Mouse (Mus musculus) c-Kit-negative CD71-positive TER-119-positive erythroid progenitor cells, embryonic 14.5 days (primary cell): ENCODE data around the gene Msrb3.

ENCODE experiments used
- DNase-seq: peaks from one replicate; pipeline ENCODE4 v3.0.0-alpha.2; 2013; ENCODE audit warnings: low read depth, low spot score

Msrb3 gene

DNA sequence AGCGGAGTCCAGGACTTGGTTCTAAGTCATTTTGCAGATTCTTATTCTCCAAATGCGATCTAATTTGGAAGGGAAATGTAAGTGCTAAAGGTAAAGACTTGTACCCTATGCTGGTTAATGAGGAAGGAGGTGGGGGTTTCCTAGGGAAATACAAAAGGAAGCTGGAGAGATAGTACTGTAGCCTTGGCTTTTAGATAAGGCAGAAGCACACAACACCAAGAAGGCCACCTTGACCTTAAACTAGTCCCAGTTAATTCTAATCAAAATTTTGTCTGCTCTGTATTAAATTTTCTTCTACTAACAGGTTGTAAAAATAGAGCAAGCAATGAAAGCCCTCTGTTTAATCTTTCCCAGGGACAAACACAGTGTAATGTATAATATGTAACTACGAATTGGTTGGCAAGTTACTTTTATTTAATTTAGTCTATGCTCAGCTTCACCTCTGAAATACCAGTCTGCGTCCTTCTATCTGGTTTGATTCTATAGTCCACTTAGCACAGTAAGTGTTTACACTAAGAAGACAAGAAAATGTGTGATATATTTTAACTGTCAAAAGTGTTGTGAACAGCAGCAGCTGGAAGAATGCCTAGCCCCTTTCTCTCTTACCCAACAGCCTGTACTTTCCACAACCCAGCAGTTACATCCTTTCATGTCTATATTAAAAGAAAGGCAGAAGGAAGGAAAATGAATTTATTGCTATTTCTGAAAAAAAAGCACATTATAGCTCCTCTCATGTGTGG, 87.9 kb downstream of the Msrb3 start:
- no peak for DNase-seq

DNA sequence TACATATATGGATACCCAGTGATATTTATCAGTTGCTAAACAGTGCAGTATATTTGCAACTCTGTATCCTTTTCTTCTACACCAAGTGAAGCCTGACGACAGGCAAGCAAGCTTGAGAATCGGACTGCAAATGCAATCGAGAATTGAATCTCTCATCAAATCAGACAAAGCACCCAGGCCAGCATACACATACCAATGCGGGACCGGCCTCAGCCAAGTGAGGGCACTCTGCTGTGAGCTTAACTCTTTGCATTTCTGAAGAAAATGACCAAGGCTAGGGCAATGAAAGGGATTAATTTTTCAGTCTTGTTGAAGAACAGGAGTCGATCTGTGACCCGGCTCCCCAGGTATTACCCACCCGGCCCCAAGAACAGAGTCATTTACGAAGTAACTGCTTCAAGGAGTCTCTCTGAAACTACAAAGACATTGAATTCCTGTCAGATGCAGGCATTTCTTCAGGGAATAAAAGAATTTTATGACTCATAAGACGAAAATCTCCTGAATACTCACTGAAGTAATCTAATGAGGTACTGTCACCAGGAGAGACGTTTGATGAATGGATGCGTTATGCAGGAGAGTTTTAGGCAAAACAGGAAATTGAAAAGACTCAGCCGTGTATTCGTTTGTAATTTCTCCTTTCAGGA, 88.7 kb downstream of the Msrb3 start:
- DNase-seq, result no peak

DNA sequence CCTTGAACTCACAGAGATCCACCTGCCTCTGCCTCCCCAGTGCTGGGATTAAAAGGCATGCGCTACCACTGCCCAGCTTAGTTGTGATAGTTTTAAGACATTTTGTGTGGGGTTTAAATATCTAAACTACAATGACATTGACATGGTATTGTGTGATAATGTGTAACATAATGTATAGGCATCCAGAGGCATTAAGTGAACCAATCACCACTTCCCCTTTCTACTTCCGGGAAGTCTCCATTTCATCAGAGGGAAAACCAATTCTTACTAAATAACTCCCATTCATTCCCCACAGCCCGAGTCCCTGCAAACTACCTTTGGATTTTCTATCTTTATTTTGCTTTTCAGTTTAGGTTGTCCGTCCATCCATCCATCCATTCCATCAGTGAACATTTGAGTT, 90.7 kb downstream of the Msrb3 start:
- DNase-seq, result no peak

DNA sequence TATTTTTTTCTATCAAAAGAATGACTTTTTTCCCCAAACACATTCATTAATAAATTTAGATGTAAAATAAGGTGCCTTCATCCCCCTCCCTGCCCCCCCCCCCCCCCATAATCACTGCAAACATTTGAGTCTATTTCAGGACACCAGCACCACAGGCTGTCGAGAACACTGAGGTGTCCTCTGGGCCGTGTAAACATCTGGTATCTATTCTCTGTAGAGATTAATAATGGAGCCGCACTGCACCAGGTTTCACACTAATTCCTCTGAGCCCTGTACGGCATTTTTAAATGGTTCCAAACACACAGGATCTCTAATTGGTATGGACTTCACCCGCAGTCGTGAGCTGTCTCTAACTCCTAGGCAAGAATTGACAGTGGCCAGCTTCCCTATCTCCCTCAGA, 97.8 kb downstream of the Msrb3 start:
- DNase-seq, result no peak

DNA sequence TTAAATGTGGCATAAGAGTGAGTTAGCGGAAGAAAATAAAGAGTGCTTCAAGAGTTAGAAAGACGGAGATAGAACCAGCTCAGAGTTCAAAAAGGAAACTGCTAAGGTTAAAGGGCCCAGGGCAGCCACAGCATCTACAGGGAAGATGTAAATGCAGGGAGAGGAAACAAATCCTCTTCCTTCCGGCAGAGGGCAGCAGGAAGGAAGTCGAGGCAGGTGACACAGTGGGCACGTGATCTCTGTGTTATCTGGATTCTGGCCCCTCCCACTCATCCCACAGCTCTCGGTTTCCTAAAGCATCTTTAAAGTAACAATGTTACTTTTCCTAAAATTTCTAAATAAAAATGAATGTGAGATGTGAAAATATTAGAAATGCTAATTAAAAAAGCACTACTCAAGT, 99.4 kb downstream of the Msrb3 start:
- no peak for DNase-seq

DNA sequence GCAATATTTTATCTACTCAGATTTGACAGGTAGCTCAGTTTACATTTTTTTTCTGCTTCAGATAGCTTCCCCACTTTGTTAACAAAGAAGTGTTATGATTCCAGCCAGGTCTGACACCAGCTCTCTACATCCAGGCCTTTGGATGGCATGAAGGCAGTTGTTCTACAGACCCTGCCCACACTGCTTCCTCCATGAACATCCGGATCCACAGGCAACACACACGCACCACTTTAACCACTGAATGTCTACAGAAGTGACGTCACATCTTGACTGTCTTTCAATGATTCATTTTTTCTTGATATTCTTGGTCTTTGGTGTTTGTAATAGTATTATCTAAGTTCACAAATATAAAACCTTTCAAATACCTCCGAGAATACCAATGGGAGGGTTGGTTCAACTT, 102.2 kb downstream of the Msrb3 start:
- no peak for DNase-seq

DNA sequence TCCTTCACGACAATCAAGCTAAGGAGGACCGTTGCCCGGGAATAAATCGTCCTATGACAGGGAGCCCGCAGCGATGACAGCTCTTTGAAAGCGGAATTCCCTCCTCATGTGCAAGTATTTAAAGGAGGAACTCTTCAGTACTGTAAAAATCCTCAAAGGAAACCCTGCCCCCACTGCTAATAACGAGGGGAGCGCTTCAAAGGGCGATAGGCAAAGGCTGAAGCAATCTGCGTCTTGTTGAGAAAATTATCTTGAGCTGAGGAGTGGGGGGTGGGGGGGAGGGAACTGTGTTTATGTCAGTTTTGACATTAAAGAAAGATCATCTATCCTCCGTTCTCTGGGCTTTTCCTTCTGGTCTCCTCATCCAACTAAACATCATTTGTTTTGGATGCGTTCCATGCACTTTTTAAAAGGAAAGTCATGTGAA, 104.5 kb downstream of the Msrb3 start:
- no peak for DNase-seq

DNA sequence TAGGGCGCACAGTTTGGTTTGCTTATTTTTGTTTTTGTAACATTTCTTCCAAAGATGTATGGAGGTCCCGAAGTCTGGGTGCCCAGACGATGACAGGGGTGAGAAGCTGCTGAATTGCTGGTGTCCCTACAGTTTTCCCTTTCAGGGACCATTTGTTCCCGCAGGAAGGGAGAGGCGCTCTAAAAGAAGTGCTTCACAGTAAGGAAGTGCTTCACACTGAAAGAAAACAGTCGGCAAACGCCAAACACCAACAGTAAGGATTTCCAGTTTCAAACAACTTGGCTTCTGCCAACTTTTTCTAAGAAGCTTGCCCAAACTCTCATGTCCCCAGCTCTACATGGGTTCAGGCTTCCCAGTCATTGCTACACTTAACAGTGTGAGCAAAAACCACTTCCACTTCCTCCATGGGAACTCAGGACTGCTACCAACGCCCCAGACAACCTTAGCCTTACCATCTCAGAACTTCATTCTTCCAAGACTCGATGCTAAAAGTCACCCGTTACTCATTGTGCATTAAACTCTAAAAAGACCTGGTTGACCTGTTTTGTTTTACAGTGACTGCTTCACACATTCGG, 106.6 kb downstream of the Msrb3 start:
- DNase-seq, result no peak

DNA sequence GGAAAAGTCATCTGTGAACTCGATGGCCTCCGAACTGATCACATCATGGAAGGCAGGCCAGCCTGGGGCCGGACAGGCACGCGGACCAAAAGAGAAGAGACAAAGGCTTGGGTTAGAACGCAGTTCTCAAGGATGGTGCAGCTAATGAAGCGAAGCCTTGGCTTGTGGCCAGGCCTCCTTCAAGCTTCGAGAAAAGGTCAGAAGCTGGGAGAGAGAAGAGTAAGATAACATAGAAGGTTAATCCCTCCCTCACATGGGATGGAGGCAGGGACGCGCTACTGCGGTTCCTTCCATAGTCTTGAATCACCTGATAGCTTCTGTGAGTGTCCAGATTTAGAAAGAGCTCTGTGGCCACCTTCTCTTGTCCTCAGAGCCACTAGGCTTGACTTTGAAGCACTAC, 107.5 kb downstream of the Msrb3 start:
- no peak for DNase-seq

DNA sequence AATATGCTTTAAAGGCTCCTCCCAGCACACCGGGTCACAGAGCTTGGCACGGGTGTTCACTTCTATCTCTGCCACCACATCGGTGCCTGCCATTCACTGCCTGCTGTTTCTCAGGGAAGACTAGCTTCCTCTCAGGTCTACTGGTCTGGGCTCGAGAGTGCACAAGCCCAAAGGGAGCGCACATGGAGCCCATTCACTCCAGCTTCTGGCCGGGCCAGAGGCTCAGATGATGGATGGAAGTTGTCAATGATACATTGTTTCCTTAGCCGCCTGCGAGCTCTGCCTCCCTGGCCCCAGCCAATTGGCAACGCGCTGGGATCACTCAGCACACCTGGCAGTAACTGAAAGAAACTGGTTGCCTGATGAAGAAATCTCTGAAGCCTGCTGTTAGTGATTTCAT, 111.7 kb downstream of the Msrb3 start:
- DNase-seq, result no peak

DNA sequence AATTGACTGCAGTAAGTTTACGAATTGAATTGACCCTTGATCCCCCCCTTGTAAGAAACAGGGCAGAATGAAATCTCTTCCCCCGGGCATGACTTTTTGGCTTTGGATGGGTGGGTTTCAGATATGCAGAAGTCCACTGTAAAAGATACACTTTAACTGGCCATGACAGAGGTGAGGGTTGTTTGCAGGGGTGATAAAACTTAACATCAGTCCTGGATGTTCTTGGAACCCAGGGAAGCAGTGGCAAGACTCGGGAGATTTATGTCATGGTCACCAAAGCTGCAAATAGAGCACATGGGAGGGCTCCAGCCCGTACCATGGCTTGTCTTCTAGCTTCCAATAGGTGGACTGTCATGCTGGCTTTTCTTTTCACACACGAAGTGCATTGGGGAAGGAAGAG, 114.4 kb downstream of the Msrb3 start:
- DNase-seq, result no peak

DNA sequence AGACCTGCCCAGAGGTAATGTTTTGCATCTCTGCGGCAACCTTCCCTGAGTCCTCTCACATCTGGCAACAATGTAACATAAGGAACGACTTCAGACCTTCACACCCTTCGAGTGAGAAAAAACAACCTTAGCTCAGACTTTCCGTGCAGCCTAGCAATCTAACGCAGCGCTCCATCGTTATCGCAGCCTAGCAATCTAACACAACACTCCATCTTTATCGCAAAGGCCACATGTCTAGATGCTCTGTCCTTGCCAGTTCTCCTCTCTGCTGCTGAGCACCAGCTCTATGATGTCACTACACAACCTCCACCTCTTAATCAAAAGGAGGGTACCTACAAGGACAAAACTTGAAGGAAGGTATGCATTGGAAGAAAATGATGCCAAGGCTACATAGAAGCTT, 115.5 kb downstream of the Msrb3 start:
- no peak for DNase-seq

DNA sequence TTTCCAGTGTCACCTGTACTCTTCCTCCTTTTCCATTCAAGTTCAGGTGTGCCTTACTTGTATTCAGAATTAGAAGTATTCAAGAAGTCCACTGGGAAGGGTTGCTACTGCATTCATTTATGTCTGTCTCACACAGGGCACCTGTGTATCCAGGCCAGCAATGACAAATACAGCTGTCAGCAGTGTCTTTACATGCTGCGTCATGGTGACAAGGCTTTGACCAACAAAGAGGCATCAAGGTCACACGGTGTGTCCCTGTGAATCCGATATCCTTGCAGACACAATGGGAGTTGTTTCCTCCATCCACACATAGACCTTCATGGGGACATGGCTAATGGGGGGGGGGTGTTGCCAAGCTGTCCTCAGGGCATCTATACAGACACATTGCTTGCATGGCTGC, 121.4 kb downstream of the Msrb3 start:
- no peak for DNase-seq

DNA sequence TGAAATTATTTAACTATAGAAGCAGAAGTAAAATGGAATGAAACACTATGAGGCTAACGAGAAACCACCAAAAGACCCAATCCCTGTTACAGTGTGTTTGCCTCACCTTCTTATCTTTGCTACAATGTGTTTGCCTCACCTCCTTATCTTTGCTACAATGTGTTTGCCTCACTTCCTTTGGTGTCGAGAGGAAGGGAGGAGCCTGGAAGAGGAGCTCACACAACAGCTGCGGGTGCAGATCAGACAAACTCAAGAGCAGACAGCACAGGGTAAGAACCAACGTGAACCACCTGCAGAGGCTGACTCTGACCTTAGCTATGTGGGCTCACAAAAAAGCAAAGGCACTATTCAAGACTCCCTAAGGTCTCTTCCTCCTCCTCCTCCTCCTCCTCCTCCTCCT, 123.5 kb downstream of the Msrb3 start:
- DNase-seq, result no peak

DNA sequence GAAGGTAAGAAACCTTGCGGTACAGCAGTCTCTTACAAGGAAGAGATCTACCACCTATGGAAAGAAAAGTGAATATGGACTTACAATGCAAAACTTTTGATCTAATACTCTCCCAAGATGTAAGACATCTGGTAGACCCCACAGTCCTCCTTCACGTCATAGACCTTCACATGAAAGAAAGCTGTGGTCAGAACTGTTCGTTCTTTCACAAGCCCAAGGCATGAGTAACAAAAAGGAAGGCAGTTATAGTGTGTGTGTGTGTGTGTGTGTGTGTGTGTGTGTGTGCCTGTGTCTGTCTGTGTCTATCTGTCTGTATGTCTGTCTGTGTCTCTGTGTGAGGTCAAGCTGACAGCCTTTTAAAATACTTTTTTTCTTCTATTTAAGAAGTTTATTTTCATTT, 131.5 kb downstream of the Msrb3 start:
- DNase-seq, result no peak

DNA sequence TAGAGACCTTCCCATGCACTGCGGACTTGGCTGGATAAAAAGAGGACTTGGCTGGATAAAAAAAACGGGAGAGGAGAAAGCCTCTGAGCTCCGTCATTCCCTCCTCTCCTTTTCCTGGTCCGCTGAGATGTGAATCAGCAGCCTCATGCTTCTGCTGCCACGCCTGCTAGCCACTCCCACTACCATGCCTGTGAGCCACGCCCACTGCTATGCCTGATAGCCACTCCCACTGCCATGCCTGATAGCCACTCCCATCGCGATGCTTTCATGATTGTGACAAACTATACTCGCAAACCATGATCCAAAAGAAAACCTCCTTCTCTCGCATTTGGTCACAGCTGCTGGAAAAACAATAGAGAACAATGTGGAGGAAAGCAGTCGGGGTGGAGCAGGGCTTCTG, 133.5 kb downstream of the Msrb3 start:
- no peak for DNase-seq

DNA sequence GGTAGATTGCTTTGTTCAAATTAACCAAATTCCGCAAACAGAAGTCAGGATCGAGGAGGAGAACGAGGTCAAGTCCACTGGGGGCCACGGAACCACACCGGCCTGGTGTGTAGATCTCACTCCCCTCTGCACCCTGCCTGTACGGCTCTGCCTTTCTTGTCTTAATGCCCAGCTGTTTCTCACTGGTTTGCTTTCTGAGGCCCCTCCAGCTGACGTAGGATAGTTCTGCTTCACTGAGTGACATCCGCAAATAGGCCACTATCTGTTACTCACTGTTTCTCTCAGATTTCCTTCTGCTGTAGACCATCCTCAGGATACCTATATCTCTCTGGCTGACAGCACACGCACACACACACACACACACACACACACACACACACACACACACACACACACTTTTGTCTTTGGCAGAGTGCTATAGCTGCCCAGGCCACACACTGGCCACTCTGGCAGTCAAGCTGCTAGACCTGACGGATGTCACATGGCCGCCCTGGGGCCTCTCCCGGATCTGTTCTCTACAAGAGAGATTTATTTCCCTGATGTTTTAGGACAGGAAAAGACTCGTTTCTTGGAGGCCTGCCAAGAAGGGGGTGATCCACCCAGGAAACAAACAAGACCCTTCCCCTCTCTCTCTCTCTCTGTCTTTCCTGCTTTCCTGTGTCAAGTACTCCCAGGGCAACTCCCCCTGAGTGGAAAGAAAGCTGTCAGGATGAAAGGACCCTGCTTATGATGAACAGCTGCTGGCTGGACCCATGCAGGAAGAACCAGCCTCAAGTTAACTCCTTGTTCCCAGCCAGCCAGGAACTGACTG, 135.0 kb downstream of the Msrb3 start:
- DNase-seq, result no peak

DNA sequence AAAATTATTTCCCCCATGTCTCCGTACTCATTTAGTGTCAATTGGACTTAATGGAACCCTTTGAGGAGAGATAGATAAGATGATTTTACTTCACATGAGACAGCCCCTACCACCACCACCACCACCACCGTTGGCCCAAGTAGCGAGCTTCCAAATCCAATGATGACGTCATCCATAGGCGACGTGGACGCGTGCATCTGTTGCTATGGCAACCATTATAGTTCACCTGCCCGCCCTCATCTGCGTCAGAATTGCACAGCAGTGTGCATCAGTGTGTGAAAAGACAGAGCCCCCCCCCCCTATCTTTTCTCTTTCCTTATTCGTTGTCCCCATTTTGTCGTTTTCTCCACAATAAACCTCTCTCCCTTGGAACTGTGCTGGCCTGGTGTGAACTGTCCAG, 135.9 kb downstream of the Msrb3 start:
- DNase-seq, result no peak

DNA sequence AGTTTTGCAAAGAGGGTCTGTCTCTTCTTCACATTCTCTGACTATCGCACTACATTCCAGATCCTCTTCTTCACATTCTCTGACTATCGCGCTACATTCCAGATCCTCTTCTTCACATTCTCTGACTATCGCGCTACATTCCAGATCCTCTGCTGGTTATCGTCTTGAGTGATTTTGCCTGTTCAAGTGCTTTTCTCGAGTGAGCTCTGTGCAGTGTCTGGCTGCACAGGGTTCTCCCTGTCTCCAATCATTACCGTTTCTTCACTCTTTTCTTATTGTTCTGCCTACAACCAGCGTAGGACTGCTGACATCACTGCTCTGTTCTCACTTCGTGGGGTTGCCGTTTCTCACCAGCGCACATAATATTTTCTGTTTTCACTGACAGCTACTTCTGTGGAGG, 138.2 kb downstream of the Msrb3 start:
- no peak for DNase-seq

DNA sequence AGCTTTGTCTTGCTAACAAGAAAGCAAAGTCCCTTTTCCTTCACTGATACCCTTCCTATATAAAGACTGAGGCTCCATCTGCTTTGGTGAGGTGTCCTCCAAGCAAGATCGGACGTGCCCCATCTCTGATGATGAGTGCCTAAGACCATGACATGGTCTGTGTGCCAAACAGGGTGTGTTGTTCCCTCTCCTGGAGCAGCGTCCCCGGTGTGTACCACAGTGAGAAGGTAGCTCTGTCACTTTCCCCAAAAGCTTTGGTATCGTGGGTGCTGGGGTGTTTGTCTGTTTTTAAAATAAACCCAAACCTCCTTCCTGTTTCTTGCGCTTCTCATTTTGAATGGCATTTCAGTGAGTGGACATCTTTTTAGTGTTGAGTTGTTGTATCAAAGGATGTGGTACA, 139.0 kb downstream of the Msrb3 start:
- no peak for DNase-seq

DNA sequence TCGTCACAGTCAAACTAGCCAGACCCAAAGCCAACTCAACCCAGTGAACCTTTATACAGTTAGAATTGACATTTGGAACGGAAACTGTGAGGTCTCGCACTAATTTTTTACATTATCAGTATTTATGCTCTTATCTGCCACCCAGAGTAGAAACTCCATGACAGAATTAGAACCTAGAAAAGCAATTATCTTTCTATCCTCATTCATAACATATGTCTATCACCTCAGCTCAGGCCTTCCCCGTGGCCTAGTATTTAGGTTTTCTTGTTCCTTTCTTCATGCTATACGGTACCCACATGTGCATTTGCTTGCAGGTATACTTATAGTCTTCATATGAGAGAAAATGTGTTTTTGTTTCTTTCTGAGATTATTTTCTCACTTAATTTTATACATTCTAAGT, 146.4 kb downstream of the Msrb3 start:
- DNase-seq, result no peak

DNA sequence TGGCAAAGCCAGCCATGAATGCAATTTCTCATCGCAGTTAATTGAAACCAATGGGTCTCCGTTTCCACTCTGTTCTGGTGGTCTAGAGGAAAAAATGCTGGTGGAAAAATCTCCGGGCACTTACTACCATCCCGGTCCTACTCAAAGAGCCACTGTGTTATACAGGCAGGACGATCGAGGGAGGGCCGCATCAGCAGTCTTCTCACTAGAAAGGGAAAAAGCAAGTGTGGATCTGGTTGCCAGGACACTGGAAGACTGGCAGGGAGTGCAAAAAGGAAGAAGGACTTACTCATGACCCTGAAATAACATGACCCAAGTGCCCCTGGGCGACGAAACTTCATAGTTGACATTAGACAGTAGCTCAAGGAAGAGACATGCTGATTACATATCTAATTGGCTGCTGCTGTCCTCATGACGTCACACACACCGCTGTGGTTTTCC, 147.1 kb downstream of the Msrb3 start:
- no peak for DNase-seq
